Mouse (Mus musculus): Measurements from ENCODE around the gene Copg2.

GRCm38 (mm10) chr6:30876661-30877060 lies 19.9 kb downstream of the Copg2 start:
- TF ChIP-seq CTCF (conservative IDR thresholded peaks at IDR 0.05; ENCODE audit: low read length) = no peak
- no peak for TF ChIP-seq NANOG (IDR thresholded peaks at IDR 0.05; ENCODE audit: borderline replicate concordance, low read length)
- no peak for TF ChIP-seq POU5F1 (IDR thresholded peaks at IDR 0.05; ENCODE audit: borderline replicate concordance, low read length)

Data from E14TG2a.4 (cell line).